Mouse (Mus musculus) neural tube, embryonic 14.5 days (tissue): Measurements from ENCODE around the gene Gpr173. TPM values are rescaled to one million over a fixed set of nuclear protein-coding genes. Genes with fewer than 3 reads are reported as not detected.

Experiments used
- ATAC-seq: fragments of 200-750 bp; cut with Nextera tagmentation; 2 replicates; pipeline ENCODE4 v1.8.0; 2017; ENCODE audit warnings: low read depth, mild to moderate bottlenecking, moderate TSS enrichment, moderate library complexity
- H3K27ac ChIP-seq: fragments of 300-500 bp; sonication (generic); 2 replicates; pipeline ENCODE4 v1.5.1; 2014; ENCODE audit warnings: low read depth, mild to moderate bottlenecking, control low read depth, low read length, moderate library complexity, mixed read lengths
- H3K27me3 ChIP-seq: fragments of 300-500 bp; sonication (generic); 2 replicates; pipeline ENCODE4 v1.6.1; 2014; ENCODE audit warnings: low read length; ENCODE audit not compliant: control insufficient read depth, insufficient read depth
- H3K36me3 ChIP-seq: fragments of 300-500 bp; sonication (generic); 2 replicates; pipeline ENCODE4 v1.6.1; 2014; ENCODE audit warnings: low read length, mixed read lengths; ENCODE audit not compliant: control insufficient read depth, insufficient read depth
- H3K4me1 ChIP-seq: fragments of 300-500 bp; sonication (generic); 2 replicates; pipeline ENCODE4 v1.6.1; 2014; ENCODE audit warnings: low read length; ENCODE audit not compliant: control insufficient read depth, insufficient read depth
- H3K4me2 ChIP-seq: fragments of 300-500 bp; sonication (generic); 2 replicates; pipeline ENCODE4 v1.6.1; 2014; ENCODE audit warnings: mild to moderate bottlenecking, low read depth, low read length, control low read depth
- H3K4me3 ChIP-seq: fragments of 300-500 bp; sonication (generic); 2 replicates; pipeline ENCODE4 v1.5.1; 2014; ENCODE audit warnings: low read depth, low read length, control low read depth, mixed read lengths
- H3K9ac ChIP-seq: fragments of 300-500 bp; sonication (generic); replicated peaks from 2 replicates; pipeline ENCODE4 v1.6.1; 2014; ENCODE audit warnings: low read depth, mild to moderate bottlenecking, control low read depth, low read length, mixed read lengths
- H3K9me3 ChIP-seq: fragments of 300-500 bp; sonication (generic); 2 replicates; pipeline ENCODE4 v1.6.1; 2016; ENCODE audit warnings: low read length; ENCODE audit not compliant: control insufficient read depth
- WGBS: fragments of 180-500 bp; shearing (Covaris S2); extraction: QIAGEN DNeasy Blood & Tissue Kit; methylation state at CpG from one replicate; pipeline ENCODE4 v1.1.7; 2014; 5-methylcytosine and 5-hydroxymethylcytosine counted together
- polyA plus RNA-seq: library from polyadenylated mRNA; unstranded; fragments of >200 nt; fragmentation: Nextera tagmentation; extraction: Ambion mirVana; gene quantifications from 2 replicates; pipeline ENCODE4 v1.2.1, GENCODE M21; 2014

Gpr173 gene
- polyA plus RNA-seq = 6.3 and 6.9 TPM in 2 replicates

DNA sequence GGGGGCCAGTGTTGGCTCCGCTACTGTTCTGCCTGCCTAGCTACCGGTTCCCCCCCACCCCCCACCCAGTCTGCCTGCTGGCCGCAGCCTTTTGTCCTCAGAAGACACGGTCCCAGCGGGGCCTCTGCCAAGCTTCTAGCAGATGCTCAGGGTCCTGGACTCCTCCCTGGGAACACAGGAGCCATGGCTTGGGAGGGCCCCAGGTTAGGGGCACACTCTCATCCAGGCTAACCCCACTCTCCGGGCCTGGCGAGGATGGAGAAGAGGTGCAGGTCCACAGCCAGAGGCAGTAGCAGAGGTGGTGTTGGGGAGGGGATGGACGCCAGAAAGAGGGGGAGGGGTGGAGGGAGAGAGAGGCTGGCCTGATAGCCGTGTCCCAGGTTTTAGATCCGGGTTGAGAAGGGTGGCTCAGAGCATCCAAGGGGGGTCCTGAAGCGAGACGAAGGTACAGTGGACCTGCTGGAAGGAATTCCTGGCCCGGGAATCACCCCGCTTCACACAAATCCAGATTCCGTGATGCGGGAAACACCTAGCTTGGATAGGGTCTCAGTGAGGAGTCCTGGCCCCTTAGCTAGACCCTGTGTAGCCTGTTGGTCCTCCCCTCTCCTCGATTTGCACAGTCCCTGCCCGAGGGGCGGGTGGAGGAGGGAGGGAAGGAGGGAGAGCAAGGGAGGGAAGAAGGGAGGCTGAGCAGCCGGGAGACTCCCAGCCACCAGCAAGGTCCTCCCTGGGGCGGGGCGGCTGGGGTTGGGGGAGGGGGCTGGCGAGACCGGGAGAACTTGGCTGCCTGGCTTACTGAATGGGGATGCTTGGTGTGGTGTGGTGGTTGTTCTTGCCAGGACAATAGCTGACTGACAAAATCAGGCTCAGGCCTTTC is at the start of gene Gpr173:
Gpr173 (minus strand) TSS at position 308 of the 877 bp plus-strand sequence.
- Histone ChIP-seq H3K36me3 (no peaks in the 10 kb centered on the region), H3K27ac (peak within 1 kb of the TSS; percentile 75), H3K4me1 (peaks cover 13% of the 10 kb centered on the region), H3K9ac (peak within 1 kb of the TSS; percentile 73), H3K27me3 (peaks cover 14% of the 10 kb centered on the region), H3K4me3 (peak within 1 kb of the TSS; percentile 55), H3K9me3 (no peaks in the 10 kb centered on the region), H3K4me2 (peak within 1 kb of the TSS; percentile 67)
- WGBS = 8% methylated on average over 19 of the region's 24 CpGs
- ATAC-seq = peak; percentile 97

DNA sequence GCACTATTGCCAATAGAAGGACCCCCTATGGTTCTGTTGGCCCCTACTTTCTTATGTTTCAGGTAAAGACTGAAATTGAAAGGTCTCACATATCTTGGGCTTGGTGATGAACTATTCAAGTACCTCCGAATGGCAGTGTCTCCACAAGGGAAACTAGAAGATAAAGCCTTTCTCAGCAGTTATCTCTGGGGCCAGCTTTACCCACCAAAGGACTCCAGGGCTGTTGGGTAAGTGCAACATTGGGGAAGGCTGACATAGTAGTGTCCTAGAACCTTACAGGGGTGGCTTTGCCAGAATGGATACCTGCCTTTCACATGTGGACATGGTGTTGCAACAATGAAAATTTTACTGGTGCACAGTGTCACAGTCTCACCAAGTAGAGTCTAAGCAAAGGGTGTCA is 34.7 kb upstream of the Gpr173 start:
- Histone ChIP-seq H3K27me3 (no peaks in the 10 kb centered on the region), H3K4me3 (no peak overlapping the region), H3K4me2 (no peak overlapping the region), H3K27ac (no peak overlapping the region), H3K4me1 (no peaks in the 10 kb centered on the region), H3K9me3 (no peaks in the 10 kb centered on the region), H3K36me3 (no peaks in the 10 kb centered on the region), H3K9ac (no peak overlapping the region)
- no peak for ATAC-seq
- 88% methylated on average over 1 of the region's 1 CpGs for WGBS

GRCm38 (mm10) chrX:152400096-152400495 is 31.6 kb upstream of the Gpr173 start:
- no peaks in the 10 kb centered on the region for H3K9me3 ChIP-seq
- H3K4me1 ChIP-seq = no peaks in the 10 kb centered on the region
- 79% methylated on average over 2 of the region's 2 CpGs for WGBS
- H3K4me3 ChIP-seq = no peak overlapping the region
- H3K9ac ChIP-seq = no peak overlapping the region
- H3K4me2 ChIP-seq = no peak overlapping the region
- H3K27me3 ChIP-seq = no peaks in the 10 kb centered on the region
- no peak for ATAC-seq
- no peak overlapping the region for H3K27ac ChIP-seq
- H3K36me3 ChIP-seq = no peaks in the 10 kb centered on the region

- H3K9me3 ChIP-seq = no peaks in the 10 kb centered on the region
- peaks cover 16% of the 10 kb centered on the region for H3K27me3 ChIP-seq
- peaks cover 13% of the 10 kb centered on the region for H3K4me1 ChIP-seq
- H3K9ac ChIP-seq = peak overlapping the region; percentile 73
- ATAC-seq = peak; percentile 60
- H3K27ac ChIP-seq = peak overlapping the region; percentile 75
- H3K4me3 ChIP-seq = peak overlapping the region; percentile 55
- no peaks in the 10 kb centered on the region for H3K36me3 ChIP-seq
- 5% methylated on average over 4 of the region's 4 CpGs for WGBS
- H3K4me2 ChIP-seq = peak overlapping the region; percentile 67
These were observed 479 bp downstream of the Gpr173 start for GRCm38 (mm10) chrX:152368054-152368396.

DNA sequence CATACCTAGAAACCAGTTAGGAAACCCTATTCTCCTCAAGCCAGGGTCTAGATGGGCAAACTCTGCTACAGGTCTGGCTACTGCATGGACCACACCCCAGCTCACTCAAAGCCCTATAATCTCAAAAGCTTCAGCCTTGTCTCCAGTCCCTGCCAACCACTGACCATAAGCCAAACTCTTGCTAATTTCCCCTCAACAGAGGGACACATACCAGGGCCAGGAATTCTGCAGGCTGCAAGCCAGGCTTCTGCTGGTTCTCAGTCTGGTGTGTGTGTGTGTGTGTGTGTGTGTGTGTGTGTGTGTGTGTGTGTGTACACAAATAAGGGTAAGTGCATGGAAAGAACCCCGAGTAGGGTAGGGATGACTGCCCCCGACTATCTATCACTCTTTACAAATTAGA is 2.1 kb downstream of the Gpr173 start:
- Histone ChIP-seq H3K9me3 (no peaks in the 10 kb centered on the region), H3K27ac (no peak overlapping the region), H3K9ac (no peak overlapping the region), H3K27me3 (peaks cover 16% of the 10 kb centered on the region), H3K36me3 (no peaks in the 10 kb centered on the region), H3K4me1 (peaks cover 13% of the 10 kb centered on the region), H3K4me2 (peak overlapping the region; percentile 67), H3K4me3 (peak overlapping the region; percentile 7; the same call in 1 of the 2 replicates)
- WGBS = 88% methylated on average over 1 of the region's 2 CpGs
- ATAC-seq = no peak

GRCm38 (mm10) chrX:152352553-152353153 is 15.9 kb downstream of the Gpr173 start:
- no peaks in the 10 kb centered on the region for H3K36me3 ChIP-seq
- no peaks in the 10 kb centered on the region for H3K9me3 ChIP-seq
- 24% methylated on average over 5 of the region's 5 CpGs for WGBS
- no peaks in the 10 kb centered on the region for H3K27me3 ChIP-seq
- ATAC-seq = peak; percentile 90
- H3K4me3 ChIP-seq = no peak overlapping the region
- H3K4me2 ChIP-seq = no peak overlapping the region
- H3K9ac ChIP-seq = no peak overlapping the region
- no peak overlapping the region for H3K27ac ChIP-seq
- H3K4me1 ChIP-seq = no peaks in the 10 kb centered on the region

DNA sequence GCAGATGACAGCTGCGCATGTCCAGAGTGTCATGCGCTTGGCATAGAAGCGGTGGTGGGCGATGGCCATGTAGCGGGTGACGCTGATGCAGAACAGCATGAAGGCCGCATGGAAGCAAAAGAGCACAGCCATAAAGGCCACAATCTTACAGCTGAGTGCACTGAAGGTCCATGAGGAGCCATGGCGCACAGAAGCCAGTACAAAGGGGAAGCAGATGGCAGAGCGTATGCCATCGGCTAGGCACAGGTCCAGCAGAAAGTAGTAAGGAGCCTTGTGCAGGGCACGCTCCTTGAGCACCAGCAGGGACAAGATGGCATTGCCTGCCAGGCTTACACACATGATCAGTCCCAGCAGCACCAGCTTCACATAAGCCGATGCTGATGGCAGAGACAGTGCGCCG is 21.5 kb downstream of the Gpr173 start:
- H3K9me3 ChIP-seq = no peaks in the 10 kb centered on the region
- H3K4me3 ChIP-seq = no peak overlapping the region
- ATAC-seq = no peak
- H3K36me3 ChIP-seq = no peaks in the 10 kb centered on the region
- H3K9ac ChIP-seq = no peak overlapping the region
- no peak overlapping the region for H3K4me2 ChIP-seq
- WGBS = 93% methylated on average over 14 of the region's 14 CpGs
- peaks cover 3% of the 10 kb centered on the region; the same call in 1 of the 2 replicates for H3K27me3 ChIP-seq
- H3K4me1 ChIP-seq = no peaks in the 10 kb centered on the region
- H3K27ac ChIP-seq = no peak overlapping the region

DNA sequence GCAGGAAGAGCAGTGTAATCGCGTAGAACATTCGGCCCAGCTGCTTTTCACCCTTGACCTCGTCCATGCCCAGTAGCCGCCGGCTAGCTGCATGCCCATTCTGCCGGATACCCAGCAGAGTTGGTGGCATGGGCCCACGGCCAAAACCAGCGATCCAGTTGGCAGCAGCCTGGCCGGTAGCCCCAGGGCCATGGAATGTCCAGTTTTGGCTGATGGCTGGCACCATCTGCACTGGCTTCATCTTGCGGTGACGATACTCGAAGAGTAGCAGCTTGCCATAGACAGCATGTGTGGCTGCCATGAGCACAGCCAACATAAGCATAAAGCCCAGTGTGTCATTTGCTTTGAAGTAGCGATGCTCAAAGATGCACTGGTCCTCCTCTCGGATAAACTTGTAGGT is 21.9 kb downstream of the Gpr173 start:
- no peak for ATAC-seq
- H3K36me3 ChIP-seq = no peaks in the 10 kb centered on the region
- WGBS = 90% methylated on average over 15 of the region's 15 CpGs

GRCm38 (mm10) chrX:152342903-152343302 is 25.6 kb downstream of the Gpr173 start:
- Histone ChIP-seq H3K4me1 (peaks cover 6% of the 10 kb centered on the region; the same call in 1 of the 2 replicates), H3K9ac (no peak overlapping the region), H3K36me3 (no peaks in the 10 kb centered on the region), H3K9me3 (no peaks in the 10 kb centered on the region), H3K27ac (peak overlapping the region; percentile 61), H3K4me3 (peak overlapping the region; percentile 25; the same call in 1 of the 2 replicates), H3K4me2 (peak overlapping the region; percentile 34), H3K27me3 (peaks cover 7% of the 10 kb centered on the region; the same call in 1 of the 2 replicates)
- WGBS = 30% methylated on average over 6 of the region's 6 CpGs
- no peak for ATAC-seq

More for the DNA sequence above, 21.9 kb downstream of the Gpr173 start:
- H3K27ac ChIP-seq = no peak overlapping the region
- H3K27me3 ChIP-seq = peaks cover 3% of the 10 kb centered on the region; the same call in 1 of the 2 replicates
- no peaks in the 10 kb centered on the region for H3K4me1 ChIP-seq
- H3K4me2 ChIP-seq = no peak overlapping the region
- H3K9me3 ChIP-seq = no peaks in the 10 kb centered on the region
- H3K9ac ChIP-seq = no peak overlapping the region
- no peak overlapping the region for H3K4me3 ChIP-seq
